Mouse (Mus musculus) right cerebral cortex, adult 2 months (tissue): ENCODE measurements at regions not wholly inside any gene's neighbourhood (a gene's known extent, or its start where the extent isn't known, plus 50 kb on each side); places are given as distances from the start of the nearest gene placed in this dataset.

Experiments used
- DNase-seq, 2 experiments: peaks; one replicate each; pipeline ENCODE4 v3.0.0; 2021 to 2022; ENCODE audit warnings: low spot score in 2 of 2

- peak; percentile 13 to 29 for DNase-seq
These were observed 73.1 kb downstream of the Olfr444 start for GRCm38 (mm10) chr6:43021967-43022366.
